Mouse (Mus musculus): Measurements from ENCODE around the gene Rora. TPM values are rescaled to one million over a fixed set of nuclear protein-coding genes. Genes with fewer than 3 reads are reported as not detected.

Rora gene
- polyA plus RNA-seq, 1 experiment = 4.5 TPM

GRCm38 (mm10) chr9:68825841-68826240 is 172.3 kb downstream of the Rora start:
- no peaks in the 10 kb centered on the region for H3K27me3 ChIP-seq (ENCODE audit: control insufficient read depth, insufficient read depth, low read length)
- H3K4me3 ChIP-seq (ENCODE audit: low read depth, low read length) = no peak overlapping the region
- H3K4me1 ChIP-seq (ENCODE audit: control insufficient read depth, insufficient read depth, insufficient read length, low read length) = no peaks in the 10 kb centered on the region
- whole genome bisulfite sequencing = 39% methylated on average over 3 of the region's 3 CpGs
- H3K36me3 ChIP-seq (ENCODE audit: control insufficient read depth, insufficient read depth, low read length) = no peaks in the 10 kb centered on the region
- TF ChIP-seq POLR2A (IDR thresholded peaks at IDR 0.05; ENCODE audit: low read depth, low read length) (no peak), CTCF (IDR thresholded peaks at IDR 0.05; ENCODE audit: extremely low read depth, insufficient read length, insufficient replicate concordance, low read depth, low read length) (no peak)
- no peak overlapping the region for H3K27ac ChIP-seq (ENCODE audit: insufficient read depth, low read depth, low read length)

- H3K36me3 ChIP-seq (ENCODE audit: control insufficient read depth, insufficient read depth, low read length) = no peaks in the 10 kb centered on the region
- 62% methylated on average over 3 of the region's 3 CpGs for WGBS
- H3K27me3 ChIP-seq (ENCODE audit: control insufficient read depth, insufficient read depth, low read length) = no peaks in the 10 kb centered on the region
- H3K4me3 ChIP-seq (ENCODE audit: low read depth, low read length) = no peak overlapping the region
- no peaks in the 10 kb centered on the region for H3K4me1 ChIP-seq (ENCODE audit: control insufficient read depth, insufficient read depth, insufficient read length, low read length)
- TF ChIP-seq POLR2A (IDR thresholded peaks at IDR 0.05; ENCODE audit: low read depth, low read length) (no peak), CTCF (IDR thresholded peaks at IDR 0.05; ENCODE audit: extremely low read depth, insufficient read length, insufficient replicate concordance, low read depth, low read length) (no peak)
- H3K27ac ChIP-seq (ENCODE audit: insufficient read depth, low read depth, low read length) = no peak overlapping the region
Measured at GRCm38 (mm10) chr9:68827441-68827840, 173.9 kb downstream of the Rora start.

- H3K27me3 ChIP-seq (ENCODE audit: control insufficient read depth, insufficient read depth, low read length) = no peaks in the 10 kb centered on the region
- no peak overlapping the region for H3K27ac ChIP-seq (ENCODE audit: insufficient read depth, low read depth, low read length)
- no peaks in the 10 kb centered on the region for H3K36me3 ChIP-seq (ENCODE audit: control insufficient read depth, insufficient read depth, low read length)
- H3K4me1 ChIP-seq (ENCODE audit: control insufficient read depth, insufficient read depth, insufficient read length, low read length) = no peaks in the 10 kb centered on the region
- 70% methylated on average over 4 of the region's 4 CpGs for WGBS
- H3K4me3 ChIP-seq (ENCODE audit: low read depth, low read length) = no peak overlapping the region
- TF ChIP-seq CTCF (IDR thresholded peaks at IDR 0.05; ENCODE audit: extremely low read depth, insufficient read length, insufficient replicate concordance, low read depth, low read length) = no peak
- no peak for TF ChIP-seq POLR2A (IDR thresholded peaks at IDR 0.05; ENCODE audit: low read depth, low read length)
Measured at GRCm38 (mm10) chr9:68829903-68830302, 176.3 kb downstream of the Rora start.

- TF ChIP-seq CTCF (IDR thresholded peaks at IDR 0.05; ENCODE audit: extremely low read depth, insufficient read length, insufficient replicate concordance, low read depth, low read length) = no peak
- TF ChIP-seq POLR2A (IDR thresholded peaks at IDR 0.05; ENCODE audit: low read depth, low read length) = no peak
- H3K27ac ChIP-seq (ENCODE audit: insufficient read depth, low read depth, low read length) = no peak overlapping the region
- WGBS = 92% methylated on average over 6 of the region's 6 CpGs
Measured at GRCm38 (mm10) chr9:68833323-68833722, 179.7 kb downstream of the Rora start.

GRCm38 (mm10) chr9:68835037-68835649 is 181.6 kb downstream of the Rora start:
- Histone ChIP-seq H3K27me3 (ENCODE audit: control insufficient read depth, insufficient read depth, low read length) (no peaks in the 10 kb centered on the region), H3K36me3 (ENCODE audit: control insufficient read depth, insufficient read depth, low read length) (no peaks in the 10 kb centered on the region), H3K27ac (ENCODE audit: insufficient read depth, low read depth, low read length) (no peak overlapping the region), H3K4me1 (ENCODE audit: control insufficient read depth, insufficient read depth, insufficient read length, low read length) (no peaks in the 10 kb centered on the region), H3K4me3 (ENCODE audit: low read depth, low read length) (no peak overlapping the region)
- WGBS = 86% methylated on average over 7 of the region's 7 CpGs
- TF ChIP-seq POLR2A (IDR thresholded peaks at IDR 0.05; ENCODE audit: low read depth, low read length) = no peak

More at GRCm38 (mm10) chr9:68833323-68833722, 179.7 kb downstream of the Rora start:
- no peaks in the 10 kb centered on the region for H3K4me1 ChIP-seq (ENCODE audit: control insufficient read depth, insufficient read depth, insufficient read length, low read length)
- H3K36me3 ChIP-seq (ENCODE audit: control insufficient read depth, insufficient read depth, low read length) = no peaks in the 10 kb centered on the region
- H3K27me3 ChIP-seq (ENCODE audit: control insufficient read depth, insufficient read depth, low read length) = no peaks in the 10 kb centered on the region
- no peak overlapping the region for H3K4me3 ChIP-seq (ENCODE audit: low read depth, low read length)

- TF ChIP-seq CTCF (IDR thresholded peaks at IDR 0.05; ENCODE audit: extremely low read depth, insufficient read length, insufficient replicate concordance, low read depth, low read length) (no peak), POLR2A (IDR thresholded peaks at IDR 0.05; ENCODE audit: low read depth, low read length) (no peak)
- Histone ChIP-seq H3K27me3 (ENCODE audit: control insufficient read depth, insufficient read depth, low read length) (no peaks in the 10 kb centered on the region), H3K27ac (ENCODE audit: insufficient read depth, low read depth, low read length) (no peak overlapping the region), H3K36me3 (ENCODE audit: control insufficient read depth, insufficient read depth, low read length) (no peaks in the 10 kb centered on the region), H3K4me1 (ENCODE audit: control insufficient read depth, insufficient read depth, insufficient read length, low read length) (no peaks in the 10 kb centered on the region), H3K4me3 (ENCODE audit: low read depth, low read length) (no peak overlapping the region)
- WGBS = 84% methylated on average over 16 of the region's 16 CpGs
Measured at GRCm38 (mm10) chr9:68842134-68842892, 188.7 kb downstream of the Rora start.

- no peaks in the 10 kb centered on the region for H3K36me3 ChIP-seq (ENCODE audit: control insufficient read depth, insufficient read depth, low read length)
- H3K4me1 ChIP-seq (ENCODE audit: control insufficient read depth, insufficient read depth, insufficient read length, low read length) = no peaks in the 10 kb centered on the region
- H3K27me3 ChIP-seq (ENCODE audit: control insufficient read depth, insufficient read depth, low read length) = no peaks in the 10 kb centered on the region
- H3K27ac ChIP-seq (ENCODE audit: insufficient read depth, low read depth, low read length) = no peak overlapping the region
- TF ChIP-seq CTCF (IDR thresholded peaks at IDR 0.05; ENCODE audit: extremely low read depth, insufficient read length, insufficient replicate concordance, low read depth, low read length) (no peak), POLR2A (IDR thresholded peaks at IDR 0.05; ENCODE audit: low read depth, low read length) (no peak)
- no peak overlapping the region for H3K4me3 ChIP-seq (ENCODE audit: low read depth, low read length)
- WGBS = 39% methylated on average over 2 of the region's 2 CpGs
Measured at GRCm38 (mm10) chr9:68845556-68845955, 192.0 kb downstream of the Rora start.
